Mouse (Mus musculus) kidney, embryonic 14.5 days (tissue): ENCODE results near the gene Trap1. TPM values are rescaled to one million over a fixed set of nuclear protein-coding genes. Genes with fewer than 3 reads are reported as not detected.
A peak's percentile ranks its signal among the peaks of the same experiment; 100 is the strongest.

Experiments
- ATAC-seq: fragments of 200-750 bp; cut with Nextera tagmentation; 2 replicates; pipeline ENCODE4 v1.8.0; 2017; ENCODE audit warnings: moderate number of reproducible peaks, mild to moderate bottlenecking, moderate TSS enrichment, moderate library complexity; ENCODE audit not compliant: low FRiP score, low TSS enrichment
- H3K27ac ChIP-seq: fragments of 300-500 bp; sonication (generic); 2 replicates; pipeline ENCODE4 v1.5.1; 2014; ENCODE audit warnings: low read depth, mild to moderate bottlenecking, low read length, moderate library complexity, mixed read lengths
- H3K27me3 ChIP-seq: fragments of 300-500 bp; sonication (generic); 2 replicates; pipeline ENCODE4 v1.6.1; 2014; ENCODE audit warnings: mild to moderate bottlenecking, low read length; ENCODE audit not compliant: control insufficient read depth, insufficient read depth
- H3K36me3 ChIP-seq: fragments of 300-500 bp; sonication (generic); 2 replicates; pipeline ENCODE4 v1.6.1; 2014; ENCODE audit warnings: low read length, mixed read lengths; ENCODE audit not compliant: control insufficient read depth, insufficient read depth
- H3K4me1 ChIP-seq: fragments of 300-500 bp; sonication (generic); 2 replicates; pipeline ENCODE4 v1.6.1; 2014; ENCODE audit warnings: low read length, mixed read lengths; ENCODE audit not compliant: control insufficient read depth, insufficient read depth
- H3K4me2 ChIP-seq: fragments of 300-500 bp; sonication (generic); replicated peaks from 2 replicates; pipeline ENCODE4 v1.6.1; 2014; ENCODE audit warnings: low read depth, mild to moderate bottlenecking, low read length
- H3K4me3 ChIP-seq: fragments of 300-500 bp; sonication (generic); 2 replicates; pipeline ENCODE4 v1.5.1; 2014; ENCODE audit warnings: mild to moderate bottlenecking, low read length
- H3K9ac ChIP-seq: fragments of 300-500 bp; sonication (generic); 2 replicates; pipeline ENCODE4 v1.6.1; 2014; ENCODE audit warnings: low read depth, mild to moderate bottlenecking, low read length, moderate library complexity
- H3K9me3 ChIP-seq: fragments of 300-500 bp; sonication (generic); 2 replicates; pipeline ENCODE4 v1.6.1; 2016; ENCODE audit warnings: low read length; ENCODE audit not compliant: control insufficient read depth
- WGBS: fragments of 180-500 bp; shearing (Covaris S2); extraction: QIAGEN DNeasy Blood & Tissue Kit; methylation state at CpG from one replicate; pipeline ENCODE4 v1.1.7; 2014; 5-methylcytosine and 5-hydroxymethylcytosine counted together
- polyA plus RNA-seq: library from polyadenylated mRNA; unstranded; fragments of >200 nt; fragmentation: Nextera tagmentation; extraction: Ambion mirVana; gene quantifications from 2 replicates; pipeline ENCODE4 v1.2.1, GENCODE M21; 2014

Trap1 gene
- polyA plus RNA-seq, result 95.9 and 116 TPM in 2 replicates

DNA sequence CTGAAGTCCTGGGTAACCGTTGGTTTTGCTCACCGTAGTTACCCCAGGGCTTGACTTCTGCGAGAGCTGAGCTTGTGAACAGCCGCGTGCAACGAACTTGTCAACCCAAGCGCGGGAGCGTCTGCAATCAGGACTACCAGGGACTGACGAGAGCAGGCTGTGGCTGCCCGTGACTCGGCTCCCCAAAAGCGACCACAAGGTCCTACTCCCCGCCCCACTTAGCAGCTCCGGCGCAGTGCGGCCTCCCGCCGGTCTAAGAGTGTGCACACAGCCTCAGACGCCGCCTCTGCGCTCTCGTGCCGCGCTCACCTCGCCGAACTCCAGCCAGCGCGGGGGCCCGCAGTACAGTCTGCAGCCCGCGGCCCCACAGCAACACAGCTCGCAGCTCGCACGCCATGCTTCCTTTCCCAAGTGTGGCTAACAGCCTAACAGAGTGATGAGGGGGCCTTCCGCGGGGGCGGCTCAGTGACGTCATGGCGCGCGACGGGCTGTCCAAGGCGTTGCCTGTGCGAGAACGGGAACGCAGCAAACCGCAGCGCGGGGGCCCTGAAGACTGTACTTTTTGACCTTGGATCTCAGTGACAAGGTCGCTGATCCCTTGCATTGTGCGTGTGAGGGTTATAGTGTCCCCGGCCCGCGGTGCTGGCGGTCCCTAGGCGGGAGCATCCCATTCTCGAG, at the start of gene Trap1:
Gene Trap1 (minus strand): TSS at position 444 of the 678 bp plus-strand sequence.
- Histone ChIP-seq H3K27ac (peak within 1 kb of the TSS; percentile 87), H3K9me3 (no peaks in the 10 kb centered on the region), H3K27me3 (no peaks in the 10 kb centered on the region), H3K9ac (peak within 1 kb of the TSS; percentile 69), H3K36me3 (peaks cover 7% of the 10 kb centered on the region), H3K4me2 (peak within 1 kb of the TSS; percentile 43), H3K4me1 (peaks cover 11% of the 10 kb centered on the region; the same call in 1 of the 2 replicates), H3K4me3 (peak within 1 kb of the TSS; percentile 91)
- under 1% methylated on average over 58 of the region's 58 CpGs for WGBS
- ATAC-seq, result peak; percentile 96

- 91% methylated on average over 4 of the region's 4 CpGs for WGBS
- no peak for ATAC-seq
Measured at GRCm38 (mm10) chr16:4117072-4117471, 39.4 kb upstream of the Trap1 start.

DNA sequence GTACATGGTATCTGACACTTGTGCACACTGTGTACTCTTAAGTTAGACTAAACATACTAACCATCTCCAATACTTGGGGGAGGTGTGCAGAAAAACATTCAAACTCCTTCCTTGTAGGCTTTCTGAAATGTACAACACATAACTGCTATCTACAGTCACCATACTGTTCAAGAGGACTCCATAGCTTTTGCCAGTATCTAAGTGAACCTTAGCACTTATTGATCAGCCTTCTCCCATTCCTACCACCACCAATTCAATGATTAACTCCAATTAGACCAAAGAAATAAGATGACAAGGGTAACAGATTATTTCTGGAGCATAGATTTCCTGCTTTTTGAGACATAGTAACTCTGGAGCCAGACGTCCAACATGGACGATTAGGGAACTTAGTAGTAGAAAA, 22.7 kb upstream of the Trap1 start:
- no peaks in the 10 kb centered on the region for H3K4me1 ChIP-seq
- no peak for ATAC-seq
- 96% methylated on average over 2 of the region's 2 CpGs for WGBS
- no peak overlapping the region for H3K9ac ChIP-seq
- no peak overlapping the region for H3K4me3 ChIP-seq
- no peaks in the 10 kb centered on the region for H3K27me3 ChIP-seq
- no peak overlapping the region for H3K4me2 ChIP-seq
- H3K27ac ChIP-seq, result no peak overlapping the region
- H3K9me3 ChIP-seq, result no peaks in the 10 kb centered on the region
- H3K36me3 ChIP-seq, result peaks cover 79% of the 10 kb centered on the region

More at GRCm38 (mm10) chr16:4117072-4117471, 39.4 kb upstream of the Trap1 start:
- H3K4me2 ChIP-seq, result no peak overlapping the region
- H3K9ac ChIP-seq, result no peak overlapping the region
- H3K36me3 ChIP-seq, result peaks cover 86% of the 10 kb centered on the region
- no peaks in the 10 kb centered on the region for H3K4me1 ChIP-seq
- no peak overlapping the region for H3K4me3 ChIP-seq
- no peaks in the 10 kb centered on the region for H3K9me3 ChIP-seq
- no peak overlapping the region for H3K27ac ChIP-seq
- H3K27me3 ChIP-seq, result no peaks in the 10 kb centered on the region

GRCm38 (mm10) chr16:4097521-4097920, 19.9 kb upstream of the Trap1 start:
- Histone ChIP-seq H3K4me3 (no peak overlapping the region), H3K27ac (no peak overlapping the region), H3K36me3 (peaks cover 86% of the 10 kb centered on the region), H3K4me2 (no peak overlapping the region), H3K9ac (no peak overlapping the region), H3K9me3 (no peaks in the 10 kb centered on the region), H3K4me1 (no peaks in the 10 kb centered on the region), H3K27me3 (no peaks in the 10 kb centered on the region)
- 100% methylated on average over 1 of the region's 1 CpGs for WGBS
- ATAC-seq, result no peak

DNA sequence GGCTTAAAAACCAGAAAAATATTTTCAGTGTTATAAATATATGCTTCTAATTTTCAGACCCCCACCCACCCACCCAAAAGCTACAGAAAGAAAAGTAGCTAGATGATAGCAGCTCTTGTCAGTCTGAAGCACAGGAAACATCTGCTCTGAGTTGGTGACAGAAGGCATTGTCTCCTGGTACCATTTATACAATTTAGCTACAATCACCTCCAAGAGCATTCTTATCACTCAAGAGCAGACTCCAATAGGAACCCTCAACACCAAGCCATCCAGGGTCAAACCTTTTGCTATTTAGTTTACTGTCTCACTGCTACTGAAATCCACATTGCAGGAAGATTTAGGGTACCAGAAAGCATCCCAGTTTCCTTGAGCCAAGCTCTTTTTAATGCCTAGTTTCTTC, 19.3 kb upstream of the Trap1 start:
- Histone ChIP-seq H3K4me2 (no peak overlapping the region), H3K9me3 (no peaks in the 10 kb centered on the region), H3K27me3 (no peaks in the 10 kb centered on the region), H3K36me3 (peaks cover 91% of the 10 kb centered on the region), H3K9ac (no peak overlapping the region), H3K27ac (no peak overlapping the region), H3K4me3 (no peak overlapping the region), H3K4me1 (no peaks in the 10 kb centered on the region)
- no peak for ATAC-seq

DNA sequence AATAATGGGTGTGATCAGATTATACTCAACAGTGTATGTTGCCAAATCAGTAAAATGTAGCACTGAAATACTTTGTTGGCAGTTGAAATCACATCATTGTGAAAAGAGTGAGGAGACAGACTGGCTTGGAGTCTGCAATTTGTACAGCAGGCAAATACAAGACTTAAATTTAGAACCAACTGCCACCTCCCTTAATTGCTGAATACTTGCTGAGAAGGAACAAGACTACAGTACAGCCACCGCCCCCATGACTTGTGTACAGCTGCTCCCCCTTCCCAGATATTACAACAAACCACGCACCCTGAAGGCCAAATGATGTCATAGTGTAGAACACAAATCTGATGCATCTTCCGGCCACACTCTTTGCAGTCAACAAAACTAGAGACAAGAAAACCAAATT, 18.5 kb upstream of the Trap1 start:
- H3K4me1 ChIP-seq, result no peaks in the 10 kb centered on the region
- H3K36me3 ChIP-seq, result peaks cover 91% of the 10 kb centered on the region
- H3K27me3 ChIP-seq, result no peaks in the 10 kb centered on the region
- no peaks in the 10 kb centered on the region for H3K9me3 ChIP-seq
- no peak overlapping the region for H3K27ac ChIP-seq
- no peak for ATAC-seq
- H3K9ac ChIP-seq, result no peak overlapping the region
- no peak overlapping the region for H3K4me2 ChIP-seq
- 94% methylated on average over 3 of the region's 3 CpGs for WGBS
- H3K4me3 ChIP-seq, result no peak overlapping the region

GRCm38 (mm10) chr16:4087214-4087913, 9.7 kb upstream of the Trap1 start:
- no peak overlapping the region for H3K27ac ChIP-seq
- H3K9me3 ChIP-seq, result no peaks in the 10 kb centered on the region
- H3K27me3 ChIP-seq, result no peaks in the 10 kb centered on the region
- no peak for ATAC-seq
- no peak overlapping the region for H3K4me3 ChIP-seq
- H3K4me1 ChIP-seq, result no peaks in the 10 kb centered on the region
- no peak overlapping the region for H3K4me2 ChIP-seq
- peaks cover 90% of the 10 kb centered on the region for H3K36me3 ChIP-seq
- no peak overlapping the region for H3K9ac ChIP-seq
- 93% methylated on average over 8 of the region's 8 CpGs for WGBS

DNA sequence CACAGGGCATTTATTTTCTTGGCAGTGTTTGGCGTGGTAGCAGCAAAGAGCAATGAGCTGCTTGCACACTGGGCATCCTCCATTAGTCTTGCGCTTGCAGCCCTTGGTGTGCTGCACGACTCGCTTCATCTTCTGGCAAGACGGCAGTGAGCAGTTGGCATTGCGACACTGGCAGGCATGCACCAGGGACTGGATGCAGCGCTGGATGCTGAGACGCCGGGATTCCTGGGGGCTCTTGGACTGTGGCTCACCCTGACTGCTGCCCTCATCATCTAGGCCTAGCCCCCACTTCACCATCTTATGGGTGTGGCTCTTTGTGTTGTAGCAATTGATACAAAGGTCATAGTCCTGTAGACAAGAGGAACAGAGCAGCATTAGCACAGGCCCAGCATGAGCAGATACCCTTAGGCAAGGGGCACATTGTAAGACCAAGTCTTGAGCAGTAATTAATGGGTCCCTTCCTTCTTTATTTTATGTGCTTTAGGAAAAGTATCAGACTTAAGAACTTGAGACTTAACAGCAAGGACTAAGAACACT, 8.3 kb upstream of the Trap1 start:
- Histone ChIP-seq H3K4me1 (no peaks in the 10 kb centered on the region), H3K9me3 (no peaks in the 10 kb centered on the region), H3K27me3 (no peaks in the 10 kb centered on the region), H3K4me2 (no peak overlapping the region), H3K36me3 (peaks cover 81% of the 10 kb centered on the region), H3K27ac (no peak overlapping the region), H3K4me3 (no peak overlapping the region), H3K9ac (no peak overlapping the region)
- ATAC-seq, result no peak
- 93% methylated on average over 9 of the region's 9 CpGs for WGBS

DNA sequence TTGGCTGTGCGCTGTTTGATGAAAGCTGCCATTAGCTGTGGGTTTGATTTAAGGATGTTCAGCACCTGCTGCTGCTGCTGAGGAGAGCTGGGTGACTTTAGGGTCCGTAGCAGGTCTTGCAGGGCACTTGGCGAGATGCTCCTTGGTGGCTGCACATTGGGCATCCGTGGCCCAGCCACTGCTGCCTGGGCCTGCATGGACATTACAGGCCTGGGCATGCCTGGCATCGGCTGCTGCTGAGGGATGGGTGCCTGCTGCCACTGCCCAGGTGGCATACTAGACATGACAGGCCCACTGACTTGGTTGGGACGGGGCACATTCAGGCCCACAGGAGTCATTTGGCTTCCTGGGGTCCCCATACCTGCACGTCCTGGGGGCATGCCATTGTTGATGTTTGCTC, 7.4 kb upstream of the Trap1 start:
- H3K4me3 ChIP-seq, result no peak overlapping the region
- H3K9me3 ChIP-seq, result no peaks in the 10 kb centered on the region
- H3K9ac ChIP-seq, result no peak overlapping the region
- H3K4me1 ChIP-seq, result no peaks in the 10 kb centered on the region
- H3K27ac ChIP-seq, result no peak overlapping the region
- no peak for ATAC-seq
- WGBS, result 94% methylated on average over 7 of the region's 7 CpGs
- no peak overlapping the region for H3K4me2 ChIP-seq
- H3K27me3 ChIP-seq, result no peaks in the 10 kb centered on the region
- peaks cover 73% of the 10 kb centered on the region for H3K36me3 ChIP-seq
